In genomic region chrX:100618488-100618887, GRCm38 (mm10) we compare ENCODE assay signal across 18 mouse cellular contexts. TPM values are rescaled to one million over a fixed set of nuclear protein-coding genes. Genes with fewer than 3 reads are reported as not detected.
"Had no signal": no experiment of that assay in that cellular context is flagged by ENCODE, and none has a peak within 500 bp of the region (broad histone marks: within the 10 kb centered on the region; RNA-seq: fewer than 3 reads in every experiment).

No protein-coding gene starts in this region.

- H3K9me3 ChIP-seq: limb, embryonic 12.5 days; liver, embryonic 15.5 days; midbrain, embryonic 10.5 days; neural tube, embryonic 15.5 days had no signal

- H3K4me2 ChIP-seq: hindbrain, embryonic 14.5 days; limb, embryonic 12.5 days; liver, embryonic 11.5 days; liver, embryonic 15.5 days; neural tube, embryonic 15.5 days had no signal

- H3K4me1 ChIP-seq: limb, embryonic 12.5 days; liver, embryonic 15.5 days; midbrain, embryonic 10.5 days; neural tube, embryonic 15.5 days had no signal

- H3K9ac ChIP-seq: hindbrain, embryonic 14.5 days; limb, embryonic 12.5 days; liver, embryonic 15.5 days; neural tube, embryonic 15.5 days had no signal

- DNase-seq: layer of hippocampus, adult 9-11 months; layer of hippocampus, postnatal 36 days; lung, adult 2 months; lung, postnatal 4 days; retina, postnatal 1 day; right cerebral cortex, postnatal 14 days had no signal

- H3K27ac ChIP-seq: hindbrain, embryonic 14.5 days; limb, embryonic 12.5 days; liver, embryonic 15.5 days; midbrain, embryonic 10.5 days; neural tube, embryonic 15.5 days had no signal

- ATAC-seq: lung, postnatal 0 days had no signal

- H3K4me3 ChIP-seq: limb, embryonic 12.5 days; liver, embryonic 15.5 days; midbrain, embryonic 10.5 days; myocyte; neural tube, embryonic 15.5 days had no signal

RNA-seq across cellular contexts. Expression of gene Arr3, which starts 13.2 kb away (rescaled TPM):
- polyA plus RNA-seq: hindbrain, embryonic 14.5 days; limb, embryonic 12.5 days; liver, embryonic 11.5 days; liver, embryonic 15.5 days; lung, adult 2 months; lung, postnatal 0 days; midbrain, embryonic 10.5 days; midbrain, embryonic 14.5 days; myocyte; neural tube, embryonic 11.5 days; neural tube, embryonic 15.5 days; spleen, adult 2 months; stomach, embryonic 16.5 days had no signal

RNA-seq across cellular contexts. Expression of gene P2ry4, which starts 23.8 kb away (rescaled TPM):
- polyA plus RNA-seq: hindbrain, embryonic 14.5 days; limb, embryonic 12.5 days; liver, embryonic 11.5 days; lung, postnatal 0 days; midbrain, embryonic 10.5 days; midbrain, embryonic 14.5 days; myocyte; neural tube, embryonic 11.5 days; neural tube, embryonic 15.5 days; spleen, adult 2 months had no signal

RNA-seq across cellular contexts. Expression of gene Awat1, which starts 46.4 kb away (rescaled TPM):
- polyA plus RNA-seq: hindbrain, embryonic 14.5 days; limb, embryonic 12.5 days; liver, embryonic 11.5 days; liver, embryonic 15.5 days; lung, adult 2 months; midbrain, embryonic 10.5 days; midbrain, embryonic 14.5 days; myocyte; neural tube, embryonic 11.5 days; neural tube, embryonic 15.5 days; spleen, adult 2 months; stomach, embryonic 16.5 days had no signal
